In genomic region chr8:70001176-70001891, GRCm38 (mm10) we compare ENCODE assay signal across 8 mouse cellular contexts. TPM values are rescaled to one million over a fixed set of nuclear protein-coding genes. Genes with fewer than 3 reads are reported as not detected.
A peak's percentile ranks its signal among the peaks of the same experiment; 100 is the strongest.
DNase-seq lines count a peak whose midpoint lies in the region; ATAC-seq and TF ChIP-seq lines count a peak whose summit lies in the region.

No protein-coding gene starts in this region.

- H3K9ac ChIP-seq in forebrain, embryonic 12.5 days, result no peak overlapping the region
- H3K9ac ChIP-seq in limb, embryonic 13.5 days, result 0 out of 2 replicates have a peak overlapping the region, but pooled peaks have one; percentile 8
- no peak overlapping the region for H3K9ac ChIP-seq in midbrain, embryonic 14.5 days (replicated peaks; ENCODE audit: low read length)

- H3K27me3 ChIP-seq in forebrain, embryonic 12.5 days, result no peaks in the 10 kb centered on the region
- H3K27me3 ChIP-seq in limb, embryonic 13.5 days, result no peaks in the 10 kb centered on the region
- H3K27me3 ChIP-seq in midbrain, embryonic 14.5 days (ENCODE audit: control insufficient read depth, insufficient read depth, low read length), result no peaks in the 10 kb centered on the region

- peak; percentile 51 to 60 for DNase-seq in cerebellum, adult 18-20 months
- peak; percentile 60 for DNase-seq in midbrain, embryonic 14.5 days
- DNase-seq in spleen, postnatal 4 days (ENCODE audit: low spot score in 2 of 2), result peak; percentile 63 to 79

- peak; percentile 72 for TF ChIP-seq CTCF in bone marrow, adult 2 months (IDR thresholded peaks at IDR 0.05; ENCODE audit: control insufficient read depth, insufficient read depth, low read length)

- H3K27ac ChIP-seq in bone marrow, adult 2 months (ENCODE audit: control insufficient read depth, insufficient read depth, low read depth, low read length, poor library complexity), result peak overlapping the region; percentile 92
- H3K27ac ChIP-seq in forebrain, embryonic 12.5 days, result no peak overlapping the region
- H3K27ac ChIP-seq in limb, embryonic 13.5 days, result 0 out of 2 replicates have a peak overlapping the region, but pooled peaks have one; percentile 10
- no peak overlapping the region for H3K27ac ChIP-seq in midbrain, embryonic 14.5 days (replicated peaks; ENCODE audit: low read depth, low read length)

- H3K9me3 ChIP-seq in forebrain, embryonic 12.5 days, result no peaks in the 10 kb centered on the region
- H3K9me3 ChIP-seq in limb, embryonic 13.5 days, result no peaks in the 10 kb centered on the region
- H3K9me3 ChIP-seq in midbrain, embryonic 14.5 days (ENCODE audit: control insufficient read depth, low read length), result no peaks in the 10 kb centered on the region

- H3K36me3 ChIP-seq in forebrain, embryonic 12.5 days (replicated peaks), result no peaks in the 10 kb centered on the region
- H3K36me3 ChIP-seq in limb, embryonic 13.5 days, result no peaks in the 10 kb centered on the region
- no peaks in the 10 kb centered on the region for H3K36me3 ChIP-seq in midbrain, embryonic 14.5 days (ENCODE audit: control insufficient read depth, insufficient read depth, low read length)

- peak overlapping the region; percentile 33 for H3K4me2 ChIP-seq in forebrain, embryonic 12.5 days
- H3K4me2 ChIP-seq in limb, embryonic 13.5 days (replicated peaks), result peak overlapping the region; percentile 54
- H3K4me2 ChIP-seq in midbrain, embryonic 14.5 days (ENCODE audit: low read length), result peak overlapping the region; percentile 23

- no peak for ATAC-seq in cerebellum, adult (ENCODE audit: insufficient number of reproducible peaks, low FRiP score, low TSS enrichment)
- ATAC-seq in forebrain, embryonic 12.5 days (ENCODE audit: low FRiP score), result no peak
- ATAC-seq in hematopoietic stem cell, adult 5-6 weeks (replicated peaks in 1 of 2; ENCODE audit: insufficient read depth in 1 of 2, low FRiP score in 2 of 2, low TSS enrichment in 1 of 2, low read depth in 1 of 2, poor library complexity in 2 of 2, severe bottlenecking in 2 of 2), result peak; percentile 78 to 85
- ATAC-seq in limb, embryonic 13.5 days (ENCODE audit: low FRiP score, low read depth), result peak; percentile 48; the same call in 1 of the 2 replicates
- no peak for ATAC-seq in midbrain, embryonic 14.5 days (ENCODE audit: low FRiP score, low TSS enrichment)

- H3K4me3 ChIP-seq in bone marrow, adult 2 months (replicated peaks; ENCODE audit: control insufficient read depth, low read depth, low read length), result peak overlapping the region; percentile 36
- H3K4me3 ChIP-seq in forebrain, embryonic 12.5 days (replicated peaks), result no peak overlapping the region
- H3K4me3 ChIP-seq in limb, embryonic 13.5 days, result peak overlapping the region; percentile 7; the same call in 1 of the 2 replicates
- H3K4me3 ChIP-seq in midbrain, embryonic 14.5 days (replicated peaks; ENCODE audit: low read depth, low read length), result no peak overlapping the region

- WGBS in bone marrow, adult 2 months, result under 1% methylated on average over 16 of the region's 16 CpGs
- WGBS in forebrain, embryonic 12.5 days, result 5% methylated on average over 16 of the region's 16 CpGs
- WGBS in limb, embryonic 13.5 days, result under 1% methylated on average over 16 of the region's 16 CpGs
- 5% methylated on average over 16 of the region's 16 CpGs for WGBS in midbrain, embryonic 14.5 days

- peak; percentile 45; the same call in 1 of the 2 replicates for TF ChIP-seq POLR2A in bone marrow, adult 2 months (IDR thresholded peaks at IDR 0.05; ENCODE audit: borderline replicate concordance, control insufficient read depth, low read depth, low read length)

- H3K4me1 ChIP-seq in bone marrow, adult 2 months (ENCODE audit: control insufficient read depth, insufficient read depth, low read length), result peaks cover 3% of the 10 kb centered on the region; the same call in 1 of the 2 replicates
- peaks cover 11% of the 10 kb centered on the region; the same call in 1 of the 2 replicates for H3K4me1 ChIP-seq in forebrain, embryonic 12.5 days
- peaks cover 7% of the 10 kb centered on the region for H3K4me1 ChIP-seq in limb, embryonic 13.5 days
- 0 out of 2 replicates have a peak, but pooled peaks cover 5% of the 10 kb centered on the region for H3K4me1 ChIP-seq in midbrain, embryonic 14.5 days (ENCODE audit: control insufficient read depth, insufficient read depth, low read length)

RNA-seq across cellular contexts. Expression of gene Gatad2a, which starts 5.2 kb away (rescaled TPM):
- 22.0 and 34.5 TPM in 2 replicates for polyA plus RNA-seq in bone marrow, adult 2 months (2011; ENCODE audit: insufficient read depth, insufficient read length, low replicate concordance, missing spikeins)
- 47.5 and 48.7 TPM in 2 replicates for polyA plus RNA-seq in forebrain, embryonic 12.5 days (2016; fragmentation: Nextera tagmentation; extraction: Ambion mirVana)
- 37.5 and 63.5 TPM in 2 replicates for total RNA-seq in hematopoietic stem cell, adult 5-6 weeks (2017)
- polyA plus RNA-seq in limb, embryonic 13.5 days (2015; fragmentation: Nextera tagmentation; extraction: Ambion mirVana), result 37.7 and 40.7 TPM in 2 replicates
- 22.6 and 28.1 TPM in 2 replicates for polyA plus RNA-seq in midbrain, embryonic 14.5 days (2014; fragmentation: Nextera tagmentation; extraction: Ambion mirVana)

RNA-seq across cellular contexts. Expression of gene Mau2, which starts 41.2 kb away (rescaled TPM):
- polyA plus RNA-seq in bone marrow, adult 2 months (2011; ENCODE audit: insufficient read depth, insufficient read length, low replicate concordance, missing spikeins), result 29.7 and 51.9 TPM in 2 replicates
- polyA plus RNA-seq in forebrain, embryonic 12.5 days (2016; fragmentation: Nextera tagmentation; extraction: Ambion mirVana), result 67.6 and 70.1 TPM in 2 replicates
- total RNA-seq in hematopoietic stem cell, adult 5-6 weeks (2017), result 35.5 and 45.4 TPM in 2 replicates
- polyA plus RNA-seq in limb, embryonic 13.5 days (2015; fragmentation: Nextera tagmentation; extraction: Ambion mirVana), result 59.5 and 62.8 TPM in 2 replicates
- 65.2 and 76.3 TPM in 2 replicates for polyA plus RNA-seq in midbrain, embryonic 14.5 days (2014; fragmentation: Nextera tagmentation; extraction: Ambion mirVana)

RNA-seq across cellular contexts. Expression of gene Sugp1, which starts 41.3 kb away (rescaled TPM):
- 19.1 and 26.4 TPM in 2 replicates for polyA plus RNA-seq in bone marrow, adult 2 months (2011; ENCODE audit: insufficient read depth, insufficient read length, low replicate concordance, missing spikeins)
- polyA plus RNA-seq in forebrain, embryonic 12.5 days (2016; fragmentation: Nextera tagmentation; extraction: Ambion mirVana), result 53.8 and 55.7 TPM in 2 replicates
- 28.4 and 37.7 TPM in 2 replicates for total RNA-seq in hematopoietic stem cell, adult 5-6 weeks (2017)
- 54.5 and 58.5 TPM in 2 replicates for polyA plus RNA-seq in limb, embryonic 13.5 days (2015; fragmentation: Nextera tagmentation; extraction: Ambion mirVana)
- 49.2 and 52.7 TPM in 2 replicates for polyA plus RNA-seq in midbrain, embryonic 14.5 days (2014; fragmentation: Nextera tagmentation; extraction: Ambion mirVana)

Comparison
In these comparisons a context has a peak if more than half of its experiments do, and no peak if none do; other contexts are left out.
1. ATAC-seq: peak in hematopoietic stem cell, adult 5-6 weeks (2 of 2) and limb, embryonic 13.5 days (single experiment); none in cerebellum, adult (single experiment), forebrain, embryonic 12.5 days (single experiment) and midbrain, embryonic 14.5 days (single experiment).
2. H3K27ac ChIP-seq: peak in bone marrow, adult 2 months (single experiment) and limb, embryonic 13.5 days (single experiment); none in forebrain, embryonic 12.5 days (single experiment) and midbrain, embryonic 14.5 days (single experiment).
3. H3K4me3 ChIP-seq: peak in bone marrow, adult 2 months (single experiment) and limb, embryonic 13.5 days (single experiment); none in forebrain, embryonic 12.5 days (single experiment) and midbrain, embryonic 14.5 days (single experiment).
4. Peak in every context shown above with its lines, with median percentiles within 50 percentile points of each other: DNase-seq and H3K4me2 ChIP-seq.